Mouse (Mus musculus) splenic B cell, adult 2 months (primary cell): ENCODE data around the gene Gm2897.
"Not testable (repeated sequence)": the region's sequence is repeated elsewhere in the genome, so short reads cannot be mapped to it uniquely, and the experiment has no call there.

Experiments used
- DNase-seq: peaks from one replicate; pipeline ENCODE4 v3.0.0-alpha.2; 2011; ENCODE audit warnings: low read depth, low spot score
- H3K27me3 ChIP-seq: 2 replicates; pipeline ENCODE4 v1.6.1; 2012; ENCODE audit warnings: mild to moderate bottlenecking, low read length, moderate library complexity, mixed read lengths; ENCODE audit not compliant: control insufficient read depth, poor library complexity, insufficient read depth, severe bottlenecking
- H3K36me3 ChIP-seq: 2 replicates; pipeline ENCODE4 v1.6.1; 2012; ENCODE audit warnings: mild to moderate bottlenecking, low read length, moderate library complexity, mixed read lengths; ENCODE audit not compliant: control insufficient read depth, poor library complexity, insufficient read depth, severe bottlenecking

Gm2897 gene

GRCm38 (mm10) chr14:3048727-3049512, at the start of gene Gm2897:
Gene Gm2897 (plus strand): TSS chr14:3049285.
- H3K27me3 ChIP-seq, H3K36me3 ChIP-seq, DNase-seq: not testable (repeated sequence)

GRCm38 (mm10) chr14:3029702-3030101, 19.4 kb upstream of the Gm2897 start, which contains the start of gene Gm2888:
Gene Gm2888 (plus strand): TSS chr14:3030002.
- H3K27me3 ChIP-seq, H3K36me3 ChIP-seq, DNase-seq: not testable (repeated sequence)

- not testable (repeated sequence) for H3K27me3 ChIP-seq, DNase-seq, H3K36me3 ChIP-seq
These were observed 372 bp downstream of the Gm2897 start for GRCm38 (mm10) chr14:3049513-3049800.

- not testable (repeated sequence) for H3K36me3 ChIP-seq, DNase-seq, H3K27me3 ChIP-seq
These were observed 1.0 kb downstream of the Gm2897 start for GRCm38 (mm10) chr14:3050087-3050486.

- not testable (repeated sequence) for H3K36me3 ChIP-seq, H3K27me3 ChIP-seq, DNase-seq
These were observed 67.0 kb downstream of the Gm2897 start for GRCm38 (mm10) chr14:3116051-3116450.
